Mouse (Mus musculus) granulocyte monocyte progenitor cell, adult 5-6 weeks (primary cell): ENCODE results near the gene Selenbp1. TPM values are rescaled to one million over a fixed set of nuclear protein-coding genes. Genes with fewer than 3 reads are reported as not detected.
"Not testable (repeated sequence)": the region's sequence is repeated elsewhere in the genome, so short reads cannot be mapped to it uniquely, and the experiment has no call there.

Source experiments
- ATAC-seq: replicated peaks from 2 replicates; pipeline ENCODE4 v1.8.0; 2016; ENCODE audit warnings: mild to moderate bottlenecking, moderate TSS enrichment, inconsistent platforms; ENCODE audit not compliant: poor library complexity, severe bottlenecking
- total RNA-seq, 2 experiments: library from RNA; stranded (forward) in 1 of 2; stranded (reverse) in 1 of 2; fragments of 200-712, 200-1000 nt in 1 of 2; fragments of >200 nt in 1 of 2; fragmentation: Nextera tagmentation in 1 of 2; gene quantifications; 2 replicates each; pipeline ENCODE4 v1.2.3; 2014 to 2017

Gene Selenbp1
- 30.4 and 39.7 TPM in 2 replicates for total RNA-seq (2014; fragmentation: Nextera tagmentation)
- total RNA-seq (2017): 19.2 and 20.1 TPM in 2 replicates

- peak; percentile 84 for ATAC-seq
Measured at GRCm38 (mm10) chr3:94932809-94933564, at the start of gene Selenbp1. Gene Selenbp1, plus strand, starts transcription at chr3:94933056.

- peak; percentile 90 for ATAC-seq
Measured at GRCm38 (mm10) chr3:94886316-94887224, 46.3 kb upstream of the Selenbp1 start, which contains the start of gene Psmb4. Gene Psmb4, minus strand, starts transcription at chr3:94886961.

GRCm38 (mm10) chr3:94888595-94888994 is 44.3 kb upstream of the Selenbp1 start:
- ATAC-seq: no peak

- no peak for ATAC-seq
Measured at GRCm38 (mm10) chr3:94894076-94894475, 38.8 kb upstream of the Selenbp1 start.

GRCm38 (mm10) chr3:94902747-94903146 is 30.1 kb upstream of the Selenbp1 start:
- ATAC-seq: peak; percentile 86

- not testable (repeated sequence) for ATAC-seq
Measured at GRCm38 (mm10) chr3:94904759-94905158, 28.1 kb upstream of the Selenbp1 start.

- ATAC-seq: no peak
Measured at GRCm38 (mm10) chr3:94906482-94906881, 26.4 kb upstream of the Selenbp1 start.

- ATAC-seq: no peak
Measured at GRCm38 (mm10) chr3:94911050-94911693, 21.7 kb upstream of the Selenbp1 start.

GRCm38 (mm10) chr3:94913801-94914200 is 19.1 kb upstream of the Selenbp1 start:
- ATAC-seq: 0 out of 2 replicates have a peak, but pooled peaks have one; percentile 14

GRCm38 (mm10) chr3:94915903-94916741 is 16.7 kb upstream of the Selenbp1 start:
- ATAC-seq: peak; percentile 89

GRCm38 (mm10) chr3:94917816-94918361 is 15.0 kb upstream of the Selenbp1 start:
- no peak for ATAC-seq

GRCm38 (mm10) chr3:94918845-94919244 is 14.0 kb upstream of the Selenbp1 start:
- no peak for ATAC-seq

GRCm38 (mm10) chr3:94921104-94921503 is 11.8 kb upstream of the Selenbp1 start:
- no peak for ATAC-seq

GRCm38 (mm10) chr3:94922333-94922732 is 10.5 kb upstream of the Selenbp1 start:
- ATAC-seq: no peak

GRCm38 (mm10) chr3:94924688-94925087 is 8.2 kb upstream of the Selenbp1 start:
- ATAC-seq: no peak

GRCm38 (mm10) chr3:94926301-94926736 is 6.5 kb upstream of the Selenbp1 start:
- ATAC-seq: not testable (repeated sequence)

- ATAC-seq: not testable (repeated sequence)
Measured at GRCm38 (mm10) chr3:94928979-94929378, 3.9 kb upstream of the Selenbp1 start.

- ATAC-seq: not testable (repeated sequence)
Measured at GRCm38 (mm10) chr3:94930386-94931266, 2.2 kb upstream of the Selenbp1 start.
